Mouse (Mus musculus) thymus, adult 2 months (tissue): ENCODE measurements at regions not wholly inside any gene's neighbourhood (a gene's known extent, or its start where the extent isn't known, plus 50 kb on each side); places are given as distances from the start of the nearest gene placed in this dataset.

ENCODE experiments used
- DNase-seq: peaks from one replicate; pipeline ENCODE4 v3.0.0; 2021
- H3K27ac ChIP-seq: fragments of 200-500 bp; 2 replicates; pipeline ENCODE4 v1.5.1; 2012; ENCODE audit warnings: low read length, control low read depth; ENCODE audit not compliant: control insufficient read depth, insufficient read depth
- H3K27me3 ChIP-seq: fragments of 200-500 bp; 2 replicates; pipeline ENCODE4 v1.6.1; 2012; ENCODE audit warnings: mild to moderate bottlenecking, low read length, moderate library complexity, mixed read lengths; ENCODE audit not compliant: control insufficient read depth, insufficient read depth
- H3K36me3 ChIP-seq: fragments of 200-500 bp; 2 replicates; pipeline ENCODE4 v1.6.1; 2012; ENCODE audit warnings: mild to moderate bottlenecking, low read length, moderate library complexity; ENCODE audit not compliant: control insufficient read depth, insufficient read depth
- H3K4me1 ChIP-seq: fragments of 200-500 bp; replicated peaks from 2 replicates; pipeline ENCODE4 v1.6.1; 2012; ENCODE audit warnings: low read length; ENCODE audit not compliant: control insufficient read depth, insufficient read depth
- H3K4me3 ChIP-seq: fragments of 200-500 bp; 2 replicates; pipeline ENCODE4 v1.5.1; 2012; ENCODE audit warnings: mild to moderate bottlenecking, low read length, control low read depth, moderate library complexity; ENCODE audit not compliant: control insufficient read depth, insufficient read depth
- CTCF ChIP-seq: fragments of 200-500 bp; IDR thresholded peaks from 2 replicates; pipeline ENCODE4 v1.5.1; 2012; ENCODE audit warnings: mild to moderate bottlenecking, control low read depth, low read length, moderate library complexity, borderline replicate concordance; ENCODE audit not compliant: control insufficient read depth, poor library complexity, insufficient read depth; ENCODE audit errors: extremely low read depth
- POLR2A ChIP-seq: fragments of 200-500 bp; IDR thresholded peaks from 2 replicates; pipeline ENCODE4 v1.6.1; 2012; ENCODE audit warnings: mild to moderate bottlenecking, low read length, control low read depth, moderate library complexity; ENCODE audit not compliant: control insufficient read depth, poor library complexity, insufficient read depth; ENCODE audit errors: extremely low read depth
- WGBS: fragments of 180-500 bp; shearing (Covaris S2); methylation state at CpG from one replicate; pipeline ENCODE4 v1.1.7; 2018; 5-methylcytosine and 5-hydroxymethylcytosine counted together

GRCm38 (mm10) chr12:25180861-25181260, 83.9 kb upstream of the Id2 start:
- DNase-seq = no peak
- TF ChIP-seq POLR2A (no peak), CTCF (no peak)
- no peaks in the 10 kb centered on the region for H3K27me3 ChIP-seq
- no peak overlapping the region for H3K27ac ChIP-seq
- H3K4me1 ChIP-seq = peaks cover 11% of the 10 kb centered on the region
- no peak overlapping the region for H3K4me3 ChIP-seq
- 93% methylated on average over 1 of the region's 1 CpGs for WGBS
- no peaks in the 10 kb centered on the region for H3K36me3 ChIP-seq

GRCm38 (mm10) chr12:25180289-25180688, 83.3 kb upstream of the Id2 start:
- H3K27ac ChIP-seq = no peak overlapping the region

GRCm38 (mm10) chr12:25178491-25179115, 81.7 kb upstream of the Id2 start:
- peak; percentile 37 for DNase-seq
- TF ChIP-seq CTCF = no peak
- no peak for TF ChIP-seq POLR2A
- H3K36me3 ChIP-seq = no peaks in the 10 kb centered on the region
- H3K27ac ChIP-seq = no peak overlapping the region
- H3K27me3 ChIP-seq = no peaks in the 10 kb centered on the region
- 31% methylated on average over 5 of the region's 5 CpGs for WGBS
- H3K4me3 ChIP-seq = no peak overlapping the region
- H3K4me1 ChIP-seq = peaks cover 11% of the 10 kb centered on the region

More at GRCm38 (mm10) chr12:25180289-25180688, 83.3 kb upstream of the Id2 start:
- Histone ChIP-seq H3K4me3 (no peak overlapping the region), H3K27me3 (no peaks in the 10 kb centered on the region), H3K36me3 (no peaks in the 10 kb centered on the region), H3K4me1 (peaks cover 11% of the 10 kb centered on the region)
- 89% methylated on average over 3 of the region's 3 CpGs for WGBS
- TF ChIP-seq CTCF = no peak
- TF ChIP-seq POLR2A = no peak
- no peak for DNase-seq

GRCm38 (mm10) chr12:25177827-25178226, 80.9 kb upstream of the Id2 start:
- H3K27ac ChIP-seq = no peak overlapping the region
- H3K4me1 ChIP-seq = peaks cover 11% of the 10 kb centered on the region
- no peak overlapping the region for H3K4me3 ChIP-seq
- DNase-seq = no peak
- TF ChIP-seq CTCF = no peak
- no peak for TF ChIP-seq POLR2A
- 37% methylated on average over 3 of the region's 3 CpGs for WGBS
- H3K36me3 ChIP-seq = no peaks in the 10 kb centered on the region
- no peaks in the 10 kb centered on the region for H3K27me3 ChIP-seq

- Histone ChIP-seq H3K4me1 (peaks cover 11% of the 10 kb centered on the region), H3K4me3 (no peak overlapping the region), H3K27me3 (no peaks in the 10 kb centered on the region), H3K27ac (no peak overlapping the region), H3K36me3 (no peaks in the 10 kb centered on the region)
- TF ChIP-seq CTCF = no peak
- no peak for DNase-seq
- 97% methylated on average over 3 of the region's 3 CpGs for WGBS
Observed at GRCm38 (mm10) chr12:25176565-25176964, 79.6 kb upstream of the Id2 start.

- Histone ChIP-seq H3K36me3 (no peaks in the 10 kb centered on the region), H3K27me3 (no peaks in the 10 kb centered on the region), H3K4me3 (no peak overlapping the region), H3K27ac (no peak overlapping the region), H3K4me1 (peaks cover 2% of the 10 kb centered on the region; the same call in 1 of the 2 replicates)
- WGBS = 92% methylated on average over 6 of the region's 6 CpGs
- DNase-seq = no peak
- TF ChIP-seq POLR2A (no peak), CTCF (no peak)
Observed at GRCm38 (mm10) chr12:25173064-25173463, 76.1 kb upstream of the Id2 start.

GRCm38 (mm10) chr12:25172450-25172849, 75.5 kb upstream of the Id2 start:
- 88% methylated on average over 4 of the region's 4 CpGs for WGBS
- Histone ChIP-seq H3K27me3 (no peaks in the 10 kb centered on the region), H3K36me3 (no peaks in the 10 kb centered on the region)

More at GRCm38 (mm10) chr12:25172450-25172849, 75.5 kb upstream of the Id2 start:
- DNase-seq = no peak
- TF ChIP-seq POLR2A = no peak
- TF ChIP-seq CTCF = no peak
- Histone ChIP-seq H3K27ac (no peak overlapping the region), H3K4me3 (no peak overlapping the region), H3K4me1 (peaks cover 3% of the 10 kb centered on the region; the same call in 1 of the 2 replicates)
